Mouse (Mus musculus) gastrocnemius, postnatal 4 days (tissue): ENCODE results near the gene Zfp750. TPM values are rescaled to one million over a fixed set of nuclear protein-coding genes. Genes with fewer than 3 reads are reported as not detected.

Experiments used
- DNase-seq, 2 experiments: peaks; one replicate each; pipeline ENCODE4 v3.0.0; 2021 to 2022; ENCODE audit warnings: low spot score in 2 of 2, mixed read lengths in 2 of 2
- total RNA-seq, 2 experiments: library from RNA; stranded (reverse); gene quantifications; 2 replicates each; pipeline ENCODE4 v1.2.3; 2021

The Zfp750 gene
- total RNA-seq, 2 experiments from 2014 or later = 0.16 TPM; not detected in 1

- no peak for DNase-seq
These were observed 39.5 kb downstream of the Zfp750 start for GRCm38 (mm10) chr11:121479476-121480203.

GRCm38 (mm10) chr11:121475699-121476415 lies 43.3 kb downstream of the Zfp750 start:
- DNase-seq = peak; percentile 64 to 78

GRCm38 (mm10) chr11:121474831-121475230 lies 44.3 kb downstream of the Zfp750 start:
- DNase-seq = no peak

- no peak for DNase-seq
These were observed 51.7 kb downstream of the Zfp750 start for GRCm38 (mm10) chr11:121467408-121467807.

Other genes with a start within 250 kb of the Zfp750 start
- gene Wdr45b, start 164.9 kb downstream of the Zfp750 start, total RNA-seq = 10 to 100 TPM; 60.8 to 61.9 TPM
- gene Rab40b, start 131.1 kb downstream of the Zfp750 start, total RNA-seq = 10 to 100 TPM; 52.7 to 53.0 TPM
- gene Fn3krp, start 97.9 kb downstream of the Zfp750 start, total RNA-seq = 10 to 100 TPM; 12.9 to 13.1 TPM
- 1 to 10 TPM; 8.0 to 8.4 TPM for gene Fn3k, start 84.4 kb downstream of the Zfp750 start, total RNA-seq
- gene Tbcd, start 67.4 kb downstream of the Zfp750 start, total RNA-seq = 10 to 100 TPM; 25.7 to 28.3 TPM
- 1 to 10 TPM; 5.9 to 6.1 TPM for gene B3gntl1, start 153.8 kb upstream of the Zfp750 start, total RNA-seq
- gene Metrnl, start 182.2 kb upstream of the Zfp750 start, total RNA-seq = 10 to 100 TPM; 17.8 to 17.9 TPM